Mouse (Mus musculus) kidney, adult 9 months (tissue): Measurements from ENCODE around the gene 5031439G07Rik.
"Not testable (repeated sequence)": the region's sequence is repeated elsewhere in the genome, so short reads cannot be mapped to it uniquely, and the experiment has no call there.

Source experiments
- DNase-seq: peaks from one replicate; pipeline ENCODE4 v3.0.0; 2022

Gene 5031439G07Rik

DNA sequence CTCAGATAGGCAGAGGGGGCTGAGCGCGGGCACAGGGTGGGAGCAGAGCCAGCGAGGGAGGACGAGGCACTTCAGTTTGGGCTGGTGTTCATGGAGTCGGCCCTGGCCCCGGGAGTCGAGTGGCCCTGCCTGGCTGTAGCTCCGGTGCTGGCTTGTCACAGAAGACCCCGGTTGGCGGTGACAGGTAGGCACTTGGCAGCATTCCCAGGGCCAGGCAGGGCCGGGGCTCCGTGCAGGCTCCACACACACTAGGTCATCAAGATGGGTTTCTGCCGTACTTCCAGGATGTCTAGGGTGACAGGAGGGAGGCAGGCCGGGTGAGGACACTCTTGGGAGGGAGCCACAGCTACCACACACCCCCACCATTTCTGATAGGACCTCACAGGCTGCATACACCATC, 39.4 kb downstream of the 5031439G07Rik start:
- no peak for DNase-seq

DNA sequence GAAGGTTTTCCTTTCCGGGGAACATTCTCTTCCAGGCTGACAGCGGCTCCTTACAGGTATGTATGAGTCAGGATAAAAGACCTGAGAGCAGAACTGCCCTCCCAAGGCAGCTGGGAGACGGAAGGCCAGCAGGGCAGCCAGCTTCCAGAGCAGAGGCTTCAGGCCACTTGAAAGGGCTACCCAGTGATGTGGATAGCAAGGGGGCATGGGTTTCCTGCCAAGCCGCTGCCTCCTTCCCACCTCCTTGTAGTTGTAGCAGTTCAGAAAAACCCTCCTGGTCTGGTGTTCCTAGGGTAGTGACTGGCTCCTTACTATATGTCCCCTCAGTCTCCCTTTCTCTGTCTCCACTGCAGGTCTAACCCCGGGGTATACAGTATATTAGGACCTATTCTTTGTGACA, 44.0 kb downstream of the 5031439G07Rik start:
- DNase-seq: no peak

DNA sequence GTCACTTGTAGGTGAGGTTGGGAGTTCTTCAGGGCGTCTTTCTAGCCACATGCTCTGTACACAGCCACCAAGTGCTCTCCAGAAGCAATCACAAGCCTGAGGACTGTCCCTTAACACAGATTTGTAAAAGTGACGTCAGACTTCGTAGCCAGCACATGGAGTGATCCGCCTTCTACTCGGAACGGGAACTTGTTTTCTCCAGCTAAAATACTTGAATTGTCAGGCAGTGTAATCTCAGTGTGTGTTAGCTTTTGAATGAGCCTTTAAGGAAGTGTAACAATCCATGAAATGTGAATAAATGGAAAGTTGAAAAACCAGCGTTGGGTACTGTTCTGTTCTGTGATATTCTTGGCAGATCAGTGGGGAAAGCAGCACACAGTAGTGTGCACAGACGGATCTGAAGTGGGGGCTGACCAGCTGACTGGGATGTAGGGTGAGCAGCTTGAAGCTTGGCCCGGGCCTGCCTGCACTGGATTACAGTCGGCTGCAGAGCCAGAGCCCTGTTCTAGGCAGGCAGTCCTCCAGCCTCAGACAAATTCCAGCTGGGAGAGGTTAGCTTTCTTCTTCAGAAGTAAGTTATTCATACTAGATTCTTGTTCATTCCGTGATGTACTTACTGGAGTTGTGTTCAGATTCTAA, 45.6 kb downstream of the 5031439G07Rik start:
- DNase-seq: no peak

DNA sequence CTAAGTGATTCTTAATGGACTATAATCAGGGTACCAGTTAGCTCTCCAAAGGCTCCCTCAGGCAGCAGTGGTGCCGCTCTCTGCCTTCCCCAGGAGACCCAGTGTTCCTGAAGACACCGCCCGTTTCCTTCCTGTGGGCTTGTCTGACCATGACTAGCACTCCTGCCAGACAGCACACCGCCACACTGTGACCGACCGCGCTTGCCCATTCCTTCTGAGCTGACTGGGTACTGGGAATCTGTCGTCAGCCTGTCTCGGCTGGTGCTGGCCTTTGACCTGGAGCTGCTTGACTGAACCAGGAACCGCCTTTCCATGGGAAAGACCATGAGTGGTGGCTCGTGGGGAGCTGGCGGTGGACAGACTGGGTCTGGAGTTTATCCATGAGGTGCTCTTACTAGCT, 48.2 kb downstream of the 5031439G07Rik start:
- DNase-seq: peak; percentile 79

DNA sequence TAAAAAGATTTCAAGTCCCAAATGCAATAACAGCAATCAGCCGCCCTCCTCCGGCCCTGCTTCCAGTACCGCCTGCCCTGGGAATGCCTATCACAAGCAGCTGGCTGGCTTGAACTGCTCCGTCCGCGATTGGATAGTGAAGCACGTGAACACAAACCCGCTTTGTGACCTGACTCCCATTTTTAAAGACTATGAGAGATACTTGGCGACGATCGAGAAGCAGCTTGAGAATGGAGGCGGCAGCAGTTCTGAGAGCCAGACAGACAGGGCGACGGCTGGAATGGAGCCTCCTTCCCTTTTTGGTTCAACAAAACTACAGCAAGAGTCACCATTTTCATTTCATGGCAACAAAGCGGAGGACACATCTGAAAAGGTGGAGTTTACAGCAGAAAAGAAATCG, 53.5 kb downstream of the 5031439G07Rik start:
- DNase-seq: no peak

DNA sequence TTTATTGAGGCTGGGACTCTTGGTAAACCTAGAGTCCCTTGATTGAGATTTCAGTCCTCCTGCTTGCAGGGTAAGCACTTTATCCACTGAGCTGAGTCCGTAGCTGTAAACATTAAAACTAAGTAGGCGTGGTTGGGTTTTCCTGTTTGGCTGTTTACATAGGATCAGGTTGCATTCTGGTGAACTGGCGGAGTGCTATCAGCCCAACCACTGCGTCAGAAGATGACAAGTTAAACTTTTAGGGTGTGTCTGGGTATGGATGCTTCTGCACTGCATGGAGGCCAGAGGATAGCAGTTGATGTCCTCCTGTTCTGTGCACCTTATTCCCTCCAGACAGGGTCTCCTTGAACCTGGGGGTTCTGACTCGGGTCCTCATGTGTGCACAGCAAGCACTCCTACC, 56.0 kb downstream of the 5031439G07Rik start:
- DNase-seq: no peak

DNA sequence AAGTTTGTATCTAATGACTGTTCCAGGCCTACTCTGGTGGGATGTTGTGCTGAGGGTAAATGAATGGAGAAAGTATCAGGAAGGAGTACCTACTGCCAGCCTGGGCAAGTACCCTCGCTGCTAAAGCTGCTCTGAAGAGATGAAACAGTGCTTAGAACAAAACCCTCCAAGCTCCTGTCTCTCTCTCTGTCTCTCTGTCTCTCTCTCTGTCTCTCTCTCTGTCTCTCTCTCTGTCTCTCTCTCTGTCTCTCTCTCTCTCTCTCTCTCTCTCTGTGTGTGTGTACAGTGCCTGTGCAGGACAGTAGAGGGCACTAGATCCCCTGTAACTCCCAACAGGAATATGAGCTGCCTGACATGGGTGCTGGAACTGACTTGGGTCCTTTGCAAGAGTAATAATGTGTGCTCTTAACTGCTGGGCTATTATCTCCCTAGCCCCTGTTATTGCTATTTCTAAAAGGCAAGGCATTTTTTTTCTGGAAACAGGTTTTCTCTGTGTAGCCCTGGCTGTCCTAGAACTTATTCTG, 62.8 kb downstream of the 5031439G07Rik start:
- DNase-seq: peak; percentile 21

DNA sequence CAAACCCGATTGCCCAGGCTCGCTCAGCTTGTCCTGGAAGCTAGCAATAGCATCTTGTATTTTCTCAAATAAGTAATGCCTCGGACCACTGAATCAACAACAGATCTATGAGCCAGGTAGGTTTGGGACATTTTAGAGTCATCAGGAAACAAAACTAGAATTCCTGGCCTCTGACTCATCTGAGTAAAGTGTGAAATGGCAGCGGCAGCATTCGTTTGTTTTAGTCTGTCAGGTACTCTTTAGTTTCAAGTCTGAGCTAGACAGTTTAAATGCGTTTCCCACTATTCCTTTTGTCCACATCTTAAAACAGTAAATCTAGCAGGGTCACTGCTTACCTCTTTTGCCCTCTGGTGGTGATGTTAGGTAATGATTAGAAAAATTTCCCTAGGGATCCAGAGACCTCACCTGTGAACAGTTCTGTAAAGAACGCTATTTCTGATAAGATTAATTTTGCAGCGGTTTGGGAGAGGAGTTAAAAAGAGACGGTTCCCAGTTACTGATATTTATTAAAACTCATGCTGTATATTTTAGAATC, 63.5 kb downstream of the 5031439G07Rik start:
- DNase-seq: peak; percentile 78

DNA sequence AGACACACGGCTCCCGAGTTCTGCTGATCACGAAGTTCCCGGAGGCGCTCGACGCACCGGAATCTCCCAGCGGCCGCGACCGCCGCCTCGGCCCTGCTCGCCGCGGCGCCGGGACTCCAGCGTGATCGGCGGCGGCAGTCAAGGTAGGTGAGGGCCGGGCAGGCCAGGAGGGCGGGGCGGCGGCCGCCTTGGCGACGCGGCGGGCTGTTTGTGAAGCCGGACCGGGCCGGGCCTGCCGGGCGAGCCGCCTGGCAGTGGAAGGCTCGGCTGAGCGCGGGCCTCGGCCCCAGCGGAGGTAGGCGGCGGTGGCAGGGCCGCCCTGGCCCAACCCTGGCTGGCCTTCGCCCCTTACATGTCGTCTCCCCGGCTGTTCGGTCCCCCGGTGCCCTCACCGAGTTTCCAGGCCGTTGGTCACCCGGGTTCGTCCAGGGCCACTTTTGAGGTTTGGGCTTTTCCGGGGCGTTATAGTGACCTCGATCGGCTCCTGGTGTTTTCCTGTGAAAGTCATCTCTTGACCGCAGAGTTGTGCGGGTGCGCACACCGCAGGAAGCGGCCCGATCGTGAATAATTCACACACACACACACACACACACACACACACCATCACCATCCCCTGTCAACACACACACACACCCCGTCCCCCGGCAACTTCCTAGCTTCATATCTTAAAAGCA, 64.7 kb downstream of the 5031439G07Rik start:
- no peak for DNase-seq

DNA sequence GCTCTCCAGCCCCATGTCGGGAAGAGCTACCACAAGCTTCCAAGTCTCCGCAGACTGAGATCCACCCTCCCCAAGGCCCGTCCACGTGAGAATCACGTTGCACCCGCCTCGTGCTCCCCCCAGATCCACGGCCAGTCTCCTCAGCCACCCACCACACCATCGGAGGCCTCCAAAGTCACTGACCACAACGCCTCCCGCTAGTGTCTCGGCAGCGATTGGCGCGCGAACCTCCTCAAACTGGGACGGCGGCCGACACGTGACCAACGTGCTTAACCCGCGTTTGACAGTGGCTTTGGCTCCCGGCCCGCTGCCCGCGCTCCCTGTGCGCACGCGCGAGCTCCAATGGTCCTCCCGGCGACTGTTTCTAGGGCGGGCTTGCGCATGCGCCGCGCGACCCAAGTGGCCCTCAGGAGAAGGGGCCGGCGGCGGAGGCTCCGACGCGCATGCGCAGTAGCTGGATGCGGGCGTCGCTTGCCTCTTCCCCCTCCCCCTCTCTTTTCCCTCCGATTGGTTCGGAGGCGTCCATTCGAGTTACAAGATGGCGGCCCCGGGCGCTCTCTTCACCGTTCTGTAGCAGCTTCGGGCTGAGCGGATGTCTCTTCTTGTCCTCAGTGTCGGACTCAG, 65.4 kb downstream of the 5031439G07Rik start, which contains the start of gene Nup50:
TSS of gene Nup50 (plus strand) at position 528 of the 624 bp plus-strand sequence.
- DNase-seq: peak; percentile 100

DNA sequence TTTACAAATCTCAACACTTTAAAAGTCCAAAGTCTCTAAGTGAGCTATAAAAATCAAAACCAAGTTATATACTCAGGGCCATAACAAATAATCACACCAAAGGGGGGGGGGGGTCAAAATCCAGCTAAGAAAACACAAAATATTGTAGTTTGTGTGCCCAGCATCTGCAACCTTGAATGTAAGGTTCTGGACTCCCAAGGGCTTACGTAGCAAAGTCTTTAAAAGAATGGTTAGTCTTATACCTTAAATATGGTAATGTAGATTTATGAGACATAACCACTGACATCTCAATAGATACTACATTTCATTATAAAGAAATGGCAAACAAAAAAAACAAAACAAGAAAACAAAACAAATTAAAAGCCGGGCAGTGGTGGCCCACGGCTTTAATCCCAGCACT, 68.4 kb downstream of the 5031439G07Rik start, which contains the start of gene Gm29666:
TSS of gene Gm29666 (minus strand) at position 101 of the 400 bp plus-strand sequence.
- DNase-seq: no peak

DNA sequence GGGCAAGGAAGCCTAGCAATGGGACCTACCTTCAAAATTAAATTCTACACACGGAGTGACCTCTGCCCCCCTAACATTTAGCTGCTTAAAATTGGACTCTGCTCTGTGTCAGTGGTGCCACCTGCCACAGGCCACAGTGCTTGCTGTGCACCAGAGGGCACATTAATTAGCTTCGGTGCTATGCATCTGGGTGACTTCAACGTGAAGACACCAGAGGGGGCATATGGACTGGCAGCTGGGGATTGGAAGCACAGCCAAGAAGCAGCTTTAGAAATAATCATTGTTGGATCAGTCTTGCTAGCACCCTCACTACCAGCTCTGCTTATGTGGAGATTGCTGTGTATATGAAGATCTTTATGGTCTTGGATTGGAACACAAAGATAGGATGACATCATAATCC, 75.2 kb downstream of the 5031439G07Rik start:
- no peak for DNase-seq

DNA sequence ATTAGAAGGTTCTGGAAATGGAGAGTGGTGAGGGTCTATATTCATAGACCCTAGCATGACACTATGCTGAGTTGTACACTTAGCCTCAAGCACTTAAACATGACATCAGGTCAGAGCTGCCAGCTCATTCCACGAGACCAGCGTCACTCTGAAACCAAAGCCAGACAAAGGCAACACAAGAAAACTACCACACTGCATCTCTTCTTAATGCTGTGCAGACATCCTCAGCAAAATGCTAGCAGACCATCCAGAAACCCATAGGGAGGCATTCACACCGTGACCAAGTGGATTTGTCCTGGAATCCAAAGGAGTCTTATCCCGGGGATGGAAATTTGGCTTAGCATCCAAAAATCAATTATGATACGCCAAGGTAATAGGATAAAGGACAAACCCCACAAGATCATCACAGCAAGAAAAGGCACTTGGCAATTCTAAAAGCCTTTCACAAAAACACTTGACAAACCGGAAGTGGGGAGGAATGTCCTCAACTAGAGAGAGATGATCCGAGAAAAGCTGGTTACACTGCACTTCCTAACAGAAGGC, 84.4 kb downstream of the 5031439G07Rik start:
- no peak for DNase-seq

DNA sequence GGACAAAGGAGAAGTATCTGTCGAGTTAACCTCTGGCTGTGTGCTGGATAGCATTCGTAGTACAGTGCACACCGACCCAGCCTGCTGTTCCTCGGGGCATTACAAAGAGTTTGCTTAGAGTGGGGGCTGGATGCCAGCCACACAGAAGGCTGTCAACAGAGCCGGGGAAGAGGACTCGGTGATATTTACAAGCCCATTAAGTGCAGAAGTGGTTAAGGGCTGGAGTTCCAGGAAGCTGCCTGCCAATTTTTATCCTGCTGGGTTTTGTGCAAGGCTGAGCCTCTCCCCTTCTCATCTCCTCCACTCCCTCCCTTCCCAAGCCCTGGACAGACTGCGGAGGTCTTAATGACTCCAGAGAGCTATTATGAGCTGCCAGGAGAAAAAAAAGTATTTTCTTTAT, 90.3 kb downstream of the 5031439G07Rik start:
- DNase-seq: no peak

DNA sequence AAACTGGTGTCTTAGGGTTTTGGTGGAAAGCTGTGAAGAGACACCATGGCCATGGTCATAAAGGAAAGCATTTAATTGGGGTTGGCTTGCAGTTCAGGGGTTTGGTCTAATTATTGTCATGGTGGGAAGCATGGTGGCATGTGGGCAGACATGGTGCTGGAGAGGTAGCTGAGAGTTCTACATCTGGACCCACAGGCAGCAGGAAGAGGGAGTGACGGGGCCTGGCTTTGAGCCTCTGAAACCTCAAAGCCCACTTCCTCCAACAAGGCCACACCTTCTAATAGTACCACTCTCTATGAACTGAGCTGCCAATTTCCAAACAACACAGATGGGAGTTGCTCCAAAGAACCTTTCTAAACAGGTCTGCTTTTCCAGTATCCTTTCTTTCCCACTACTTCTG, 91.7 kb downstream of the 5031439G07Rik start:
- DNase-seq: no peak

DNA sequence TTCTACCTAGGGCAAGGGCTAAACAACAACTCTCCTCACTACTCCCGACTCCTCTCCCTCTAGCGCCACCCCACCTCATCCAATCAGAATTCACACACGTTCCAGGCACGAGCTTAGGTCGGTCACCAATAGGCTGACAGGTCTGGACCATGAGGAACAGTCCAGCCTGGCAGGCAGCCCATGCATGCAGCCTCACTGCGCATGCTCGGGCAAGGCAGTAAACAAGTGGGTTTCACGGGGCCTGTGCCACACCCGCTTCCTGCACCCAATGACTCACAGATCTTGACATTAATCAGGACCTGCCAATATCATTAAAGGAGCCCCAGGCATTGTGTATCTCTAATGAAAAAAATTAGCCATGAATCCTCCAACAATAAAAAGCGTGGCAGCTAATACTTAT, 92.1 kb downstream of the 5031439G07Rik start:
- DNase-seq: not testable (repeated sequence)
